Mouse (Mus musculus) 416B (cell line): ENCODE measurements around the gene Atrnl1.
A peak's percentile ranks its signal among the peaks of the same experiment; 100 is the strongest.

Experiments used
- DNase-seq: peaks from one replicate; pipeline ENCODE4 v3.0.0; 2011; ENCODE audit warnings: low read depth

The Atrnl1 gene

DNA sequence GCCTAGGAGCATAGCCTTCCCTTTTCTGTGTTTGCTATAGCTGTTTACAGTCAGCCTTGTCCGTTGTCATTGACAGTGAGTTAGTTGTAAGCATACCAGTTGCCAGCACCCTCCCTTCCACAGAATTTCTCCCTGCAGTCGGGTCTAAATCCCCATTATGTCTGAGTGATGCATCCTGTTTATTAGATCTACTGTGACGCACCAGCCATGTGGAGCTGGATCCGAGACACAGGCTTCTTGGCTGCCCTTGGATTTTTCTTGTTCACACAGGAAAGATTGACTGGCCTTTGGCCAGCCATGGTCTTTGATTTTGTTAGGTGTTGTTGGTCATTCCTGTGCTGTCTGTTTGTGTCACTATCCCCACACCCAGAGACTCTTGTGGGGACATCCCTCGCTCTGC, 102.3 kb downstream of the Atrnl1 start:
- no peak for DNase-seq

DNA sequence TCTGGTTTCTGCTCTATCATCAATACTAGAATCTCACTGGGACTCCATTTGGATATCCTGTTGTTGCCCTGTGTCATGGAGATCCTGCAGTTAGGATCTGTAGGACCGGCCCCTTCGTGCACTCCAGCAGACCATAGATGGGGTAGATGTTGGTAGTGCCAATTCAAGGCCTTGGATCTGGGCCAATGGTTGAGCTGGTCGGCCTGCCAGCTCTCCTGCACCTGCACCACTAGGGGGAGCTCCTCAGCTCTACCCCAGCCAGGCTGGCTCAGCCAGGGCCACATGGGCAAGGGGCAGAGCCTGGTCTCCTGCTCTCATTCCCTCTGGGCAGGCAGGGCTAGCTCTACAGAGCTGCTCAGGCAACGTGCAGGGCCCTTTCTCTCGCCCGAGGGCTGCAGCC, 114.1 kb downstream of the Atrnl1 start:
- peak; percentile 57 for DNase-seq

DNA sequence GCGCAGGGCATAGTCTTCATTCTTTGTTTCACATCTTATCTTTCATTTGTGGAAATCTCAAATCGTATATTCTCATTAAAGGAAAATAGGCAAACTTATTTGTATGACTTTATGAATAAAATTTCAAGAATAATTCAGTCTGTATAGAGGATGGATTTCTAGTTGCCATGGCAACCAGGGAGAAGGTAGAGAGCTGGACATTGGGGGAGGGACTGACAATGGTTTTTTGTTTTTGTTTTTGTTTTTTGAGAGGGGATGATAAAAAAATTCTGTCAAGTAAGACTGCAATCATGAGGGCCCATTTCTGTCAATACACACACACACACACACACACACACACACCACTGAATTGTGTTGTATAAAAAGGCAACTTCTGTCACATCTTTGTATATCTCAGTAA, 114.5 kb downstream of the Atrnl1 start:
- DNase-seq, result no peak

DNA sequence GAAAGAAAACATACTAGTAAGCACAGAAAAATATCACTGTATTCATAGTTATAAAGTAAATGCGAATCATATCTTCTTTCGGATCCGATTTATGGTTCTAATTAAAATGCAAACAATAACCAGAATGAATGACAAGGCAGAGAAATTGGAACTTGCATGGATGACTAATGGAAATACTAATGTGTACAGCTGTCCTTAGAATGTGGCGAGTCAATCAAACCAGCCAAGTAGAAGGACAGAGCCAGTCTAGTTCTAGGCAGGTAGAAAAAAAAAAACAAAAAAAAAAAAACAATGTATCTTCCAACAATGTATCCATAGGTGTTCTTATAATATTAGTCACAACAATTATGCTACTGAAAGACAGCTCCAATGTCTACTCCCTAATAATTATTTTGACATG, 116.2 kb downstream of the Atrnl1 start:
- no peak for DNase-seq

DNA sequence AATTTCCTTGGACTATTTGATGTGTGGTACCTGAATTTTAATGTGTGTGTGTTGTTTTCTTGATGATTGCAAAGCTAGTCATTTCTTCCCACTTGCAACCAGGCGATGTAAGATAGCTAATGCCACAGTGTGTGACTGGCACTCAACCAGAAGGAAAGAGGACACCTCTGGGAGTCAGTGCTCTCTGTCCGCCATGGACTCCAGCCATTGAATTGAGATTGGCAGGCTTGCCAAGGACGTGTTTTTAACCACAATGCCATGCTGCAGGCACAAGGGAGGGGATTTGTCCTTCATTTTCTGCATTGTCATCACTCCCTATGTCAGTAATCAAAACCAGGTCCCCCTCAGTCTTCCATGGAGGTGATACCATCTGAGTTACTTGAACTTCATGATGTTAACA, 126.6 kb downstream of the Atrnl1 start:
- DNase-seq, result peak; percentile 11

DNA sequence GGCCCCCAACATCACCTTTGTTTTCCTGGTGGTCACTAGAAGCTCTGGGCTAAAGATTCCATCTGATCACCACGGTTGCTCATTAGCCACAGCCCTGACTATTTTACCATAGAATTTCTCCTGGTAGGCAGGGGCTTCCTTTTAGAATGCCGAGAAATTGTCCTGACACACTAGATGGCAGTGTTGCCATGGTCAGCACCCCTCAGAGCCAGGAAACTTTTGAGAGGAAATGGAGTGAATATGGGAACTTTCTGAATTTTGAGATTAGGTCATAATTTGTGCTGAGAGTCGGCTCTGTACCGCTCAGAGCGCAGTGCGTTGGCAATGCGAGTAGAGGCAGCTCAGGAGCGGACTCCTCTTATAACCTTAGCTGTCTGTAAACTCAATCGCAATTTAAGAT, 134.7 kb downstream of the Atrnl1 start:
- DNase-seq, result peak; percentile 41

DNA sequence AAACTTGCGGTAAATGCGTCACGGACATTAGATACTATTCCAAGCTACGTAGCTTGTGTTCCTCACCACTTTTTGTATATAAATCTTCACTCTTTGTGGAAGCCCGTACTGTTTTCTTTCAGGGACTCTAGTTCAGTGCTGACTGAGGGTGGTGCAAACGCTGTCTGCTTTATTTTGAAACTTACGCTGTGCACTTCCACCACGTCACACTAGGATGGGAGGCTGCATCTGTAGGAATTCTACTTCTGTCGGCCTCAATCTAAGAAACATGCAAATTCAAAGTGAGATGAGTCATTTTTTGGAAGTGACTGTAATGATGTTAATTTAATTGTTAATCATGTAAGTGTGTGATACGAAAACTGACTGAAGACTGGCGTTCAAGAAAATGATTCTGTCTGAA, 135.7 kb downstream of the Atrnl1 start:
- no peak for DNase-seq

DNA sequence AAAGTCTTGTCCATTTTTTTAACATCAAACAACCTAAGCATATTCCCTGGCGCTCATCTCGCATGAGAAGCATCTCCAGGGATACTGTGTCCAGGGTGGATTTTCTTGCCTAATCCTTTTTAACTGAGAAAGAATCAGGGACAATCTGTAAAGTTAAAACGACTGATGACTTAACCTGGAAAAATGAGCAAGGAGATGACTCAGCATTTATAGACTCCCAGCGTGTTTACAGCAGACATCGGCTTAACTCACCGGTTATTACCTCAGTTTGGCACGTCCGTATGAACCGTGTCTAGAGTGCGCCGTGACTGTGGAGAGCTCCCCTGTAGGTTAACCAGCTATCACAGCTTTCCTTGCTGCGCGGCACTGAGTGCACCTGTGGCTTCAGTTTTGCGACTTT, 141.4 kb downstream of the Atrnl1 start:
- no peak for DNase-seq

DNA sequence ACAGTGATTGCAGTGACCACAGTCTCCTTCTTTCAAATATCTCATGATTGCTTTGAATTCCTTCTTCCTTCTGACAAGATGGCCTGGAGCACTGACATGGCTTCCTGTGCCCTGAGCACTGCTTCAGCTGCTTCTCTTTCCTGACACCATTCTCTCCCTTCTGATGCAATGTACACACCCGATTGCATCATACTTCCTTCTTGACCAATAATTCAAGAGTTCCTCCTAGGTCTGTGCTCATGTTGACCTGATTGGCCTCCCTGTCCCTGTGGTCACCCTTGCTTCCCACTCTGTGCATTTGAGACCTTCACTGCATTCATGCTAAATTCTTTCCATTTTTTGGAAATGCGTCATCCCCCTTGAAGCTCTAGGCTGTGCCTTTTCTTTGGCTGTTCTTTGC, 151.7 kb downstream of the Atrnl1 start:
- peak; percentile 77 for DNase-seq

DNA sequence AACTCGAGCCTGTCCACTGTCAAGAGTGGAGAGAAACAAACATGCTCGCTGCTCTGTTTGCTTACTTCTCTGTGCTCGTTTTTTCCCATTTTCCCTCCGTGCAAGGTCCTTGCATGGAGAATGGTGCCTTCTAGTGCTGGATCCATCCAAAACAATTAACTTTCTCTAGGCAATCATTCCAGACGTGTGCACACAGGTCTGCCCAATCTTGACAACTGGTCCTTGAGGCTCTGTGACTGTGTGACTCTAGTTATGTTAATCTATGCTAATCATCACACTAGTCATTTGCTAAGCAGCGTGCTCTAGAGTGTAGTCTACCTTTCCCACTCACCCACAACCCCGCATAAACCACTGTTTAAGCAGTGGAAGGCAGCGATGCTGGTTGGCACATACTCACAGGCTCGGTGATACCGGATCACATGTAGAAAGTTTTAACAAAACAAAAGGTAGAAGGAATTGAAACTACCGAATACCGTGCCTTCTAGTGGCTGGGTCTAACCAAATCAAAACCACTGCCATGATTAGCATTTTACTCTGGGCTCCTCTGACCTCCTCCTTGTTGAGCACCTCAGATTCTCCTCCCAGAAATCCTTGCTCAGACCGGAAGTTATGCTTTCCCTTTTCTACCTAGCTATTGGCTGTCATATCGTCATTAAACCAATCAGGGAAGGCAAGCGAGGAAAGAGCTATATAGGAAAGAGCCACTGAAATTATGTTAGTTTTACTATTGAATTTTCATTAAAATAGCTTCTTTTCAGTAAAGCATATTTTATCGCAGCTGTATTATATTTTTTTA, 153.9 kb downstream of the Atrnl1 start:
- no peak for DNase-seq

DNA sequence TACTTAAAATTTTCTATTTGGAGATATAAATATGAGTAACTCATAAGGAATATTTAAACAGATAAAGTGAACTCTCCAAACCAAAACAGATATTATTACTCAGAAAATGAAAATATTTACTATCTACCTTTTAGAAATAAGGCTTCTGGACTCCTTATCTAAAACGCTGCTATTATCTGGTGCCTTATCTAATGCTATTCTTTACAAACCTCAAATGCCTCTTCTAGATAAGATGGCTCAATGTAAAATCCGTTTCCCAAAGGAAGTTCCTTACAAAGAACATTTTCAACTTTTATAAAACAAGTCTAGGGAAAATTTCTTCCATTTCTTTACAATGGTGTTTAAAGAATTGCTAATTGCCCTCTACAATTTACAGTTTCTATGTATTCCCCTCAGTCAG, 156.2 kb downstream of the Atrnl1 start:
- no peak for DNase-seq

DNA sequence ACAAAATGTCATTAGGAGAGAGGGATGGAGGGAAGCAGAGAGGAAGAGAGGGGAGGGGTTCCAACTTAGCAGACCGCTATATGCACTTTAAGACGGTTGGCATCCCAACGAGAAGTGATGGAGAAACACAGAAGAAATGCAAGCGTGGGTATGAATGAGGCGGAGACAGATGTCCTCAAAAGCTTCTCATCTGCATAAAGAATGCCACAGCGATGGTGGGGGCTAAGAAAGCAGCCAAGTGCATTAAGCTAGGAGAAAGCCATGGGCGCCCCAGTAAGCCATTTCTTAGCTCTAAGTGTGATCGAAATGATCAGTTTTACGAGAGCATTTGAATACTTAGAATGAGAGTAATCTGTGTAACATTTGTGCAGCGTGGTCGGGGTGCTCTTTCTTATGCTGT, 157.8 kb downstream of the Atrnl1 start:
- no peak for DNase-seq

DNA sequence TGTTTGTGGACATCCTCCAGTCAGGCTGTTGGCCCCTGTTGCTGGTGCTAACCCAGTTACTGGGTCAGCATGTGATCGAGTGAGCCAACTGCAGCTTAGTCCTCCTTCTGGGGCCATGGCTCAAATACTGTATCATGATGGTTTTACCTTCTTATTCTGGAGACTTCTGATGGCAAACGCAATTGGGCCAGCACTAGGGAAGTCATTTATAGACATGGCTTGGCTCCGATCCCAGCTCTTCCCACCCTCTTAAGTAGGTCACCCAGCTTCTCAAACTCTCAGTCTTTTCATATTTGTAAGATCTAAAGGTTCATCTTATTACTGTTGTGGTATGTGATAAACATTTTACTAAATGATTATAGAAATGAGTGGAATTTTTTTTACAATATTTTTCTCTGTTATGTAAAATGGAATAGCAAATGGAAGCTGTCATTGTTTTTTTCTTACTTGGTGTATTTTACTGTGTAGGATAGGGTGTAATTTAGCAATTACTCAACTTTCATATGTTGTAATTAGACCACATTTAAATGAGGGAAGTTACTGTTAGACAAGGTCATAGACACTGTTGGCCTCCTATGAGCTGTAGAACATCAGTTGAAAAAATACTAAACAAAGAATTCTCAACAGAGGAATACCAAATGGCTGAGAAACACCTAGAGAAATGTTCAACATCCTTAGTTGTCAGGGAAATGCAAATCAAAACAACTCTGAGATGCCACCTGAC, 171.7 kb downstream of the Atrnl1 start:
- peak; percentile 10 for DNase-seq

DNA sequence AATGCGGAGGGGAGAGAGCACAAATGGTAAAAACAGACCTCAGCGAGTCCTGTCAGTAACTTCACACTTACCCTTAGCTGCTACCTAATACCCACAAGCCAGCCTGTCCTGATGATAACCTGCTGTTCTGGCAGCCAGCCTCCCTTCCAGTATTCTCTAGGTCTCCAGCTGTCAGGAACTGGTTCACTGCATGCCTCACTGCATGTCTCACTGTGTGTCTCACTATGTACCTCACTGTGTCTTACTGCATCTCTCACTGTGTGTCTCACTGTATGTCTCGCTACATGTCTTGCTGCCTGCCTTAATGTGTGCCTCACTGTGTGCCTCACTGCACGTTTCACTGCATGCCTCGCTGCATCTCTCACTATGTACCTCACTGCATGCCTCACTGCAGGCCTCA, 175.9 kb downstream of the Atrnl1 start:
- no peak for DNase-seq

DNA sequence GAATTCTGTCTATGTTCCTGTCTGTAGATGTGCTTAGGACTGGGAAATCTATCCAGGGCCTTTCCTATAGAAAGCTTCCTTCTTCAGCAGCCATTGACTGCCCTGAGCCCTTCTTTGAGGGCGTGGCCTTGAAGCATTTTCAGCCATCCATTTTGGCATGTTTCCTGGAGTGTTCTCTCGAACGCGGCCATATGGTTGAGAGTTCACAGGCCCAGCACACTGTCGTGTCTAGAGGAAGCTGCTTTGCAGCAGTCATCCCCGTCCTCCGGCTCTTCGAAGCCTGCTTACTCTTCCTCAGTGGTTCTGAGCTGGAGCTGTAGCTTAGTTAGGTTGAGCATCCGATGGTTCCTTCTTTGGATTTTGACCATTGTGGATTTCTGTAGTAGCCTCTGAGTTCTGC, 191.4 kb downstream of the Atrnl1 start:
- DNase-seq, result no peak

DNA sequence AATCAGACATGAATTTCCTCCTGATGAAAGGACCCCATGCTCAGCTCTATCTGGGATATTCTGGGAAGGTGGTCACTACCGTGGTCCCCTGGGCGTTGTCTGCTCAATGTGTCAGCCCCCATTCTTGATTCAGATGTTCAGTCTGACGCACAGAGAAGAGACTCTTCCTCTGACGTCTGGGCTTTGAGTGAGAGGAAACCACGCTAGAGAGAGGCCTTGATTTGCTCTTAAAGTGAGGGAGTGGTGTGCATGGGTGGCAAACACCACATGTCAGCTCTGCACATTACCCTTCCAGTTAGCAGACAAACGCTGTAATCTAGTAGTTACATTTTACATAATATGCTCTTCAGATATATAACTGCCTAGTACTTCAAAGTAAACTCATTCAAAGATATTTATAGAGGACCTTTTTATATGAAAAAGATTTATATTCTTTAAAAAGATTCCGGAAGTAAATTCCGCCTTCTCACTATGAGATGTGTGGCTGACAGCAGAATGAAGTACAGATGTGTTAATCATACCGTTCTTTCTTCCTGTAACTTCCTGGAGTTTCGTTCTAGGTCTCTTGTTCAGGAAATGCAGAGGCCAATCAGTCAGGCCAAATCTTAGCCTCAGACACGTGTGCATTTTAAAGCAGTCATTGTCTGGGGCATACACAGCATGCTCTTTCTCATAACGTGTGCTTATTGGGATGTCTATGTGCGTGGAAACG, 192.1 kb downstream of the Atrnl1 start:
- DNase-seq, result peak; percentile 36

DNA sequence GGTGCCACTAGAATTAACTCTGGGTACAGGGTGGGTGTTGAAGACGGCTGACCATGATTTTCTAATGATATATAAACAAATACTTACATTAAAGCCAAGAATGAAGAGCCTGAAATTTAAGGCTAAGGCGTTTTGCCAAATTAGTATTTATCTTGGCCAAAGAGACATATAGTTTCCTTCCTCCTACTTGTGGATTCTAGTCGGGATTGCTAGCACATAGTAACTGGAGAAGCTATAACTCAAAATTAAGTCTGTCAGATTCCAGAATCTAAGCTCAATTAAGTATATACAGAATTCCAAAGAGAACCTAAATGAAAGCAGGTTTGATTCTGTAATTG, 192.6 kb downstream of the Atrnl1 start:
- DNase-seq, result no peak

DNA sequence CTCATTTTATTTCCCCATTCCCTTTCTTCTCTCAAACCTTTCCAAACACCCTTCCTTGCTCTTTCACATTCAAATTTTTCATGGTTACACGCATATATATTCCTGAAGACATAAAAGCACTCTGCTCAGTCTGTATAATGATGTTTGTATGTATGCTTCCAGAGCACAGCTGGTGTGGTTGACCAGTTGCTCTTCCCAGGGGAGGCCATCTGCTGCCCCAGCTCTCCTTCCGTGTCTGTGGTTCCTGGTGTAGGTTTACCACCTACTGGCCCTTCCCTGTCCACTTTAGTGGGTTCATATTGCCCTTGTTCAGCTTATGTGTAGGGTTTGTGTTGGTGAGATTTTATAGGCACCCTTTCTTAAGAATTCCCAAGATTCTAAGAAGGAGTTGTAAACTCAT, 197.5 kb downstream of the Atrnl1 start:
- no peak for DNase-seq

DNA sequence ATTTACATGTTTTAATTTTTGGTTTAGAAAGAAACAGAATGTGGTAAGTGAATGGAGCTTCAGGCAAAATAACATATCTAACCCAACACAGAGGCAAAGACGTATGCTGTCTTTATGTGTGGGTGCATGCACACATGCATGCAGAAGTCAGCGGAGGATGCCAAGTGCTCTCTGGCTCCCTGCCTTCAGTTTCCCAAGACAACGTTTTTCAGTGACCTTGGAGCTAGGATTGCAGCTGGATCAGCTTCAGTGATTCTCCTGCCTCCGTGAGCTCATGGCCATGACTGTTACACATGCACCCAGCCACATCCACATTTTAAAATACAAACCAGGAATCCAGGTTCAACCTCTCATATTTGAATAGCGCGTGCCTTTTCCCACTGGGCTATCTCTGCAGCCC, 203.5 kb downstream of the Atrnl1 start:
- DNase-seq, result no peak

DNA sequence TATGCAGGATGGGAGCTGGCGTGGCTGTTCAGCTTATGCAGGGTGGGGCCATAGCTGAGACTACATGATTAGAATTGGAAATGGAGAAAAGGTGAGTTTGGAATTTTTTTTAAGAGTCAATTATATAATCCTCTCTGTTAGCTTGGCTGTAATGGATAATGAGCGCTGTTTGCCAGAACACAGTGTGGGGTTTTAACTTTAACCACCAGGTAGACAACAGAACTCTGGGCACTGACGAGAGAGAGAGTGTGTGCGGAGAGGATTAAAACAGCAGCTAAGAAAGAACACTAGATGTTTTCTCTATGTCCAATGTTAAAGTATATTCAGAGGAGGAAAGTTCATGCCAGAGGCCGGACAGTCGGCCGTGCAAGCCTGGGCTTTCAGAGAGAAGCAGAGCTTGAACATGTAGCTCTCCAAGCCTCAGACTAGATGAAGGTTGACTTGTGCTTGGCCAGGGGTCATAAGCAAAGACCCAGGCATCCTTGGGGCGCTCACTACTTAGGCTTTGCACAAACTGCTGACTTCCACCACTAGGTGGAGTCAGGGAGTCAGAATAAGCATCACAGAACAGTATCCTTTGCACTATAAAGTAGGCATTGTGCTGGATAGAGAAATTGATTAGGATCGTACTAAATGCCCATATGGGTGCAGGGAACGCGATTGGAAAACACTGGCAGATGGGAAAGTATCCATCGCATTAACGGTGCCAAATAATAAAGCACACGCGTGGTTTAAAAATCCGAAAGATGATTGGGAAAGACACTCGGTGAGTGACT, 205.6 kb downstream of the Atrnl1 start:
- DNase-seq, result peak; percentile 32

DNA sequence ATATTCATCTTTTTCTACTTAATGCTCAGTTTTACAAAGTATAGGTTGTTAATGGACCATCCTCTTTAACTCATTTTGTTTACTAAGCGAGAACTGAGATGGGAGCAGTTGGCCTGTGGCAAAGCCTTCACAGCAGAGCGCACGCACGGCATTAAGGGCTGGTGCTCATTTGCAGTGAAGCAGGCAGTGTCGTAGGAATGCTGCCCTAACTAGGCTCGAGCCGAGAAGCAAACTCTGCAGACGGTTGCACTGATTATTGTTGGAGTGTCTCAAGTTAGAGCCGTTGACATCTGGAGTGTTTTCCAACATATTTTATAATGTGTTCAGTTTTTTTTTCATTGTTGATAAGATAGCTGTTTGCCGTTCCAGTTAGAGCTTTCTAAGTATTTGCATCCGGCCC, 206.9 kb downstream of the Atrnl1 start:
- DNase-seq, result no peak

DNA sequence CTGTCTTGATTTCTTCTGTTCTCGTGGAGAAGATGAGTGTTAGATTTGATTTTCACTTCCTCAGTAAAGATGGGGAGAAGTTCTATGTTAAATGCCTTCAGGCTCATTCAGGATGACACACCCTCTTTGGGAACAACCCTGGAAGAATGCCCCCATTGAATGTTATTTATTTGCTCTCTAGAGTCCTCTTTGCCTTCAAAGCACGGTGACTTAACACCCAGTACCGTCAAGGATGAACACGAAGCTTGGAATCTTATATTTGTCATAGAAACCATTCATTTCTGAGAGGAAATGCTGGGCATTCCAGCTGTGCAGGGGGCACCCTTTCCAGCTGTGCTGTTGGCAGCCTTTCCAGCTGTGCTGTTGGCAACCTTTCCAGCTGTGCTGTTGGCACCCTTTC, 212.6 kb downstream of the Atrnl1 start:
- DNase-seq, result no peak
